Mouse (Mus musculus): ENCODE results near the gene Dhx30.

Gene Dhx30

GRCm38 (mm10) chr9:110044373-110044772 lies 73.3 kb downstream of the Dhx30 start:
- DNase-seq, result no peak

- no peak for DNase-seq
These were observed 79.1 kb downstream of the Dhx30 start for GRCm38 (mm10) chr9:110038485-110038884.

GRCm38 (mm10) chr9:110037895-110038294 lies 79.7 kb downstream of the Dhx30 start:
- no peak for DNase-seq

GRCm38 (mm10) chr9:110035091-110035490 lies 82.5 kb downstream of the Dhx30 start:
- DNase-seq, result no peak

Data from right cerebral cortex, postnatal 4 days (tissue).